Mouse (Mus musculus): ENCODE measurements around the gene Mesd.

GRCm38 (mm10) chr7:83889383-83889782, 5.1 kb downstream of the Mesd start:
- TF ChIP-seq CTCF (IDR thresholded peaks at IDR 0.05; ENCODE audit: low read depth) = no peak
- no peak for TF ChIP-seq EP300 (optimal IDR thresholded peaks at IDR 0.05)
